Mouse (Mus musculus) forebrain, embryonic 13.5 days (tissue): ENCODE data around the gene Kcnh6. TPM values are rescaled to one million over a fixed set of nuclear protein-coding genes. Genes with fewer than 3 reads are reported as not detected.
A peak's percentile ranks its signal among the peaks of the same experiment; 100 is the strongest.

Source experiments
- ATAC-seq: fragments of 200-750 bp; cut with Nextera tagmentation; 2 replicates; pipeline ENCODE4 v1.8.0; 2017
- H3K27ac ChIP-seq: fragments of 300-500 bp; sonication (generic); 2 replicates; pipeline ENCODE4 v1.5.1; 2015; ENCODE audit warnings: inconsistent platforms, mild to moderate bottlenecking, moderate library complexity
- H3K27me3 ChIP-seq: fragments of 300-500 bp; sonication (generic); 2 replicates; pipeline ENCODE4 v1.6.1; 2015; ENCODE audit warnings: mild to moderate bottlenecking, inconsistent platforms
- H3K36me3 ChIP-seq: fragments of 300-500 bp; sonication (generic); 2 replicates; pipeline ENCODE4 v1.6.1; 2015; ENCODE audit warnings: mild to moderate bottlenecking, inconsistent platforms; ENCODE audit not compliant: poor library complexity, severe bottlenecking
- H3K4me1 ChIP-seq: fragments of 300-500 bp; sonication (generic); 2 replicates; pipeline ENCODE4 v1.6.1; 2015; ENCODE audit warnings: inconsistent platforms
- H3K4me2 ChIP-seq: fragments of 300-500 bp; sonication (generic); 2 replicates; pipeline ENCODE4 v1.6.1; 2015; ENCODE audit warnings: inconsistent platforms, mild to moderate bottlenecking, moderate library complexity
- H3K4me3 ChIP-seq: fragments of 300-500 bp; sonication (generic); 2 replicates; pipeline ENCODE4 v1.5.1; 2015; ENCODE audit warnings: mild to moderate bottlenecking, inconsistent platforms
- H3K9ac ChIP-seq: fragments of 300-500 bp; sonication (generic); 2 replicates; pipeline ENCODE4 v1.6.1; 2015; ENCODE audit warnings: mild to moderate bottlenecking, inconsistent platforms
- H3K9me3 ChIP-seq: fragments of 300-500 bp; sonication (generic); replicated peaks from 2 replicates; pipeline ENCODE4 v1.6.1; 2016; ENCODE audit warnings: inconsistent platforms
- WGBS: fragments of 180-500 bp; shearing (Covaris S2); methylation state at CpG from one replicate; pipeline ENCODE4 v1.1.7; 2015; 5-methylcytosine and 5-hydroxymethylcytosine counted together
- polyA plus RNA-seq: library from polyadenylated mRNA; unstranded; fragments of >200 nt; fragmentation: Nextera tagmentation; extraction: Ambion mirVana; gene quantifications from 2 replicates; pipeline ENCODE4 v1.2.1, GENCODE M21; 2015

Gene Kcnh6
- polyA plus RNA-seq: 0.40 and 0.54 TPM in 2 replicates

GRCm38 (mm10) chr11:106007821-106008220 lies at the start of gene Kcnh6:
Kcnh6 (plus strand) TSS chr11:106008124.
- Histone ChIP-seq H3K27me3 (peaks cover 33% of the 10 kb centered on the region), H3K4me3 (peak within 1 kb of the TSS; percentile 13; the same call in 1 of the 2 replicates), H3K27ac (no peak within 1 kb of the TSS), H3K36me3 (no peaks in the 10 kb centered on the region), H3K4me2 (peak within 1 kb of the TSS; percentile 53), H3K9me3 (no peaks in the 10 kb centered on the region), H3K9ac (peak within 1 kb of the TSS; percentile 30; the same call in 1 of the 2 replicates), H3K4me1 (peaks cover 10% of the 10 kb centered on the region)
- ATAC-seq: no peak
- WGBS: under 1% methylated on average over 21 of the region's 25 CpGs

- no peaks in the 10 kb centered on the region for H3K27me3 ChIP-seq
- no peak overlapping the region for H3K4me3 ChIP-seq
- no peaks in the 10 kb centered on the region for H3K9me3 ChIP-seq
- no peak overlapping the region for H3K27ac ChIP-seq
- no peaks in the 10 kb centered on the region for H3K36me3 ChIP-seq
- 54% methylated on average over 1 of the region's 1 CpGs for WGBS
- H3K4me1 ChIP-seq: no peaks in the 10 kb centered on the region
- no peak overlapping the region for H3K4me2 ChIP-seq
- H3K9ac ChIP-seq: no peak overlapping the region
- ATAC-seq: no peak
Observed at GRCm38 (mm10) chr11:105958566-105958965, 49.4 kb upstream of the Kcnh6 start.

- Histone ChIP-seq H3K4me2 (no peak overlapping the region), H3K9ac (no peak overlapping the region), H3K9me3 (no peaks in the 10 kb centered on the region), H3K27me3 (no peaks in the 10 kb centered on the region), H3K36me3 (no peaks in the 10 kb centered on the region), H3K4me3 (no peak overlapping the region), H3K4me1 (no peaks in the 10 kb centered on the region), H3K27ac (peak overlapping the region; percentile 35; the same call in 1 of the 2 replicates)
- no peak for ATAC-seq
- 66% methylated on average over 17 of the region's 17 CpGs for WGBS
Observed at GRCm38 (mm10) chr11:105959355-105959754, 48.6 kb upstream of the Kcnh6 start.

GRCm38 (mm10) chr11:105964691-105965090 lies 43.2 kb upstream of the Kcnh6 start:
- Histone ChIP-seq H3K4me2 (no peak overlapping the region), H3K9ac (no peak overlapping the region), H3K4me1 (peaks cover 14% of the 10 kb centered on the region), H3K9me3 (no peaks in the 10 kb centered on the region; the same call in 1 of the 2 replicates), H3K27me3 (peaks cover 35% of the 10 kb centered on the region), H3K27ac (no peak overlapping the region), H3K36me3 (no peaks in the 10 kb centered on the region), H3K4me3 (no peak overlapping the region)
- no peak for ATAC-seq
- WGBS: 67% methylated on average over 5 of the region's 5 CpGs

- Histone ChIP-seq H3K4me1 (peaks cover 14% of the 10 kb centered on the region), H3K36me3 (no peaks in the 10 kb centered on the region), H3K9me3 (no peaks in the 10 kb centered on the region; the same call in 1 of the 2 replicates), H3K27me3 (peaks cover 37% of the 10 kb centered on the region), H3K4me2 (no peak overlapping the region), H3K4me3 (no peak overlapping the region), H3K27ac (no peak overlapping the region), H3K9ac (no peak overlapping the region)
- WGBS: 77% methylated on average over 4 of the region's 4 CpGs
- no peak for ATAC-seq
Observed at GRCm38 (mm10) chr11:105966288-105966687, 41.6 kb upstream of the Kcnh6 start.

- Histone ChIP-seq H3K27ac (no peak within 1 kb of the TSS), H3K27me3 (peaks cover 37% of the 10 kb centered on the region), H3K9me3 (no peaks in the 10 kb centered on the region; the same call in 1 of the 2 replicates), H3K4me1 (peaks cover 14% of the 10 kb centered on the region), H3K36me3 (no peaks in the 10 kb centered on the region), H3K4me2 (peak within 1 kb of the TSS; percentile 94), H3K4me3 (peak within 1 kb of the TSS; percentile 58), H3K9ac (peak within 1 kb of the TSS; percentile 67)
- under 1% methylated on average over 60 of the region's 76 CpGs for WGBS
- ATAC-seq: peak; percentile 74
Observed at GRCm38 (mm10) chr11:105967741-105968574, 40.0 kb upstream of the Kcnh6 start, which contains the start of gene Ace. Ace (plus strand) TSS chr11:105967945.

GRCm38 (mm10) chr11:105968948-105969347 lies 39.0 kb upstream of the Kcnh6 start:
- Histone ChIP-seq H3K27me3 (peaks cover 37% of the 10 kb centered on the region), H3K9me3 (no peaks in the 10 kb centered on the region; the same call in 1 of the 2 replicates), H3K36me3 (no peaks in the 10 kb centered on the region), H3K27ac (no peak overlapping the region), H3K4me3 (no peak overlapping the region), H3K4me2 (peak overlapping the region; percentile 94), H3K9ac (no peak overlapping the region), H3K4me1 (peaks cover 14% of the 10 kb centered on the region)
- ATAC-seq: no peak
- WGBS: 39% methylated on average over 10 of the region's 10 CpGs

GRCm38 (mm10) chr11:105969516-105969915 lies 38.4 kb upstream of the Kcnh6 start:
- 63% methylated on average over 1 of the region's 1 CpGs for WGBS
- no peak overlapping the region for H3K4me2 ChIP-seq
- no peak overlapping the region for H3K9ac ChIP-seq
- no peak for ATAC-seq
- H3K36me3 ChIP-seq: no peaks in the 10 kb centered on the region
- peaks cover 37% of the 10 kb centered on the region for H3K27me3 ChIP-seq
- peaks cover 14% of the 10 kb centered on the region for H3K4me1 ChIP-seq
- no peak overlapping the region for H3K27ac ChIP-seq
- H3K9me3 ChIP-seq: no peaks in the 10 kb centered on the region; the same call in 1 of the 2 replicates
- no peak overlapping the region for H3K4me3 ChIP-seq

- Histone ChIP-seq H3K4me3 (no peak overlapping the region), H3K36me3 (no peaks in the 10 kb centered on the region), H3K4me2 (no peak overlapping the region), H3K9me3 (no peaks in the 10 kb centered on the region), H3K27ac (no peak overlapping the region), H3K9ac (no peak overlapping the region), H3K4me1 (no peaks in the 10 kb centered on the region), H3K27me3 (peaks cover 3% of the 10 kb centered on the region)
- WGBS: 88% methylated on average over 6 of the region's 6 CpGs
- no peak for ATAC-seq
Observed at GRCm38 (mm10) chr11:105974593-105974992, 33.3 kb upstream of the Kcnh6 start.

GRCm38 (mm10) chr11:105975050-105975449 lies 32.9 kb upstream of the Kcnh6 start:
- H3K27ac ChIP-seq: no peak overlapping the region
- H3K4me2 ChIP-seq: no peak overlapping the region
- H3K9me3 ChIP-seq: no peaks in the 10 kb centered on the region
- no peak overlapping the region for H3K4me3 ChIP-seq
- no peaks in the 10 kb centered on the region for H3K27me3 ChIP-seq
- WGBS: 71% methylated on average over 3 of the region's 3 CpGs
- H3K9ac ChIP-seq: no peak overlapping the region
- no peaks in the 10 kb centered on the region for H3K36me3 ChIP-seq
- ATAC-seq: no peak
- H3K4me1 ChIP-seq: no peaks in the 10 kb centered on the region

GRCm38 (mm10) chr11:105975636-105976035 lies 32.3 kb upstream of the Kcnh6 start:
- no peak overlapping the region for H3K9ac ChIP-seq
- H3K9me3 ChIP-seq: no peaks in the 10 kb centered on the region
- no peaks in the 10 kb centered on the region for H3K4me1 ChIP-seq
- ATAC-seq: no peak
- no peak overlapping the region for H3K4me3 ChIP-seq
- no peak overlapping the region for H3K27ac ChIP-seq
- WGBS: 84% methylated on average over 5 of the region's 5 CpGs
- no peaks in the 10 kb centered on the region for H3K27me3 ChIP-seq
- H3K36me3 ChIP-seq: no peaks in the 10 kb centered on the region
- no peak overlapping the region for H3K4me2 ChIP-seq

GRCm38 (mm10) chr11:105978232-105978631 lies 29.7 kb upstream of the Kcnh6 start:
- no peaks in the 10 kb centered on the region for H3K36me3 ChIP-seq
- no peaks in the 10 kb centered on the region for H3K4me1 ChIP-seq
- no peaks in the 10 kb centered on the region for H3K27me3 ChIP-seq
- H3K9ac ChIP-seq: no peak overlapping the region
- no peak overlapping the region for H3K27ac ChIP-seq
- no peak for ATAC-seq
- 86% methylated on average over 2 of the region's 2 CpGs for WGBS
- H3K9me3 ChIP-seq: no peaks in the 10 kb centered on the region
- H3K4me3 ChIP-seq: no peak overlapping the region
- H3K4me2 ChIP-seq: no peak overlapping the region
